Mouse (Mus musculus): Measurements from ENCODE around the gene Anxa3. TPM values are rescaled to one million over a fixed set of nuclear protein-coding genes. Genes with fewer than 3 reads are reported as not detected.

Gene Anxa3
- polyA plus RNA-seq, 1 experiment from 2014 or later = 54.8 TPM

DNA sequence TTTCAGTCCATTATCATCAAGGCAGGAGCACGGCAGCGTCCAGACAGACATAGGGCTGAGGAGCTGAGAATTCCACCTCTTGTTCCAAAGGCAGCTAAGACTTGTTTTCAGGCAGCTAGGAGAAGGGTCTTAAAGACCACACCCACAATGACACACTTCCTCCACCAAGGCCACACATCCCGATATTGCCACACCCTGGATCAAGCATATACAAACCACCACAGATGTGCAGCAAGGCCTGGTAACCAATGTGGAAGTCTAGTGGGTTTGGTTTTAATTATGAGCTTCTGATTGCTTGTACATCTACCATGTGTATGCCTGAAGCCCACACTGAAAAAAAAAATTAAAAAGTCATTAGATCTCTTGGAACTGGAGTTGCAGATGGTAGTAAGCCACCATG lies 95.3 kb downstream of the Anxa3 start:
- 81% methylated on average over 3 of the region's 3 CpGs for WGBS
- no peak overlapping the region for H3K9ac ChIP-seq
- no peak overlapping the region for H3K4me3 ChIP-seq
- H3K27me3 ChIP-seq = no peaks in the 10 kb centered on the region
- H3K9me3 ChIP-seq = no peaks in the 10 kb centered on the region
- H3K27ac ChIP-seq = no peak overlapping the region
- no peaks in the 10 kb centered on the region for H3K4me1 ChIP-seq
- H3K36me3 ChIP-seq = no peaks in the 10 kb centered on the region
- ATAC-seq (ENCODE audit: insufficient number of reproducible peaks, low FRiP score, low TSS enrichment, low read depth) = no peak
- no peak overlapping the region for H3K4me2 ChIP-seq

DNA sequence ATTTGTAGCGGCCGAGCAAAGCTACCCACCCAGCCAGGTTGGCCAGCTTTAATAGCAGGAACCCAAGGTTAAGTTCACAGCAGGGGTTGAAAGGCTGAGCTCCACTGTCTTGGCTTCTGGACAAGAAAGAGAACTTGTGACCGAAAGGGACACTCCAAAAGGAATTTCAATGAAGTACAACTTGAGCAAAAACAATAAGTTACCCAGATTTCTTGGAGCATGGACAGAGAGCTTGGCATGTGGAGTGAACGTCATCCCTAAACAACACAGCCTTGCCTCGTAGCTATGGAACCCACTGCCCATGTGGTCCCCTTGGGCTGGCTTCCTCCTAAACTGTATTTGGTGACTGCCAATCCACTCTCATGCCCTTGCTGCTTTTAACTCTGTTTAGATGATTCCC lies 97.2 kb downstream of the Anxa3 start:
- Histone ChIP-seq H3K27me3 (no peaks in the 10 kb centered on the region), H3K9ac (no peak overlapping the region), H3K4me3 (no peak overlapping the region), H3K36me3 (no peaks in the 10 kb centered on the region), H3K4me2 (no peak overlapping the region), H3K27ac (no peak overlapping the region), H3K9me3 (no peaks in the 10 kb centered on the region), H3K4me1 (no peaks in the 10 kb centered on the region)
- no peak for ATAC-seq (ENCODE audit: insufficient number of reproducible peaks, low FRiP score, low TSS enrichment, low read depth)
- WGBS = 72% methylated on average over 5 of the region's 5 CpGs

Other genes starting within 250 kb of the Anxa3 start
- gene Bmp2k, start 204.3 kb downstream of the Anxa3 start, polyA plus RNA-seq (2015; fragmentation: Nextera tagmentation; extraction: Ambion mirVana) = 11.7 and 13.4 TPM in 2 replicates